Mouse (Mus musculus): ENCODE results near the gene Utrn. TPM values are rescaled to one million over a fixed set of nuclear protein-coding genes. Genes with fewer than 3 reads are reported as not detected.

Utrn gene
- polyA plus RNA-seq, 1 experiment from 2014 or later: 66.8 TPM

DNA sequence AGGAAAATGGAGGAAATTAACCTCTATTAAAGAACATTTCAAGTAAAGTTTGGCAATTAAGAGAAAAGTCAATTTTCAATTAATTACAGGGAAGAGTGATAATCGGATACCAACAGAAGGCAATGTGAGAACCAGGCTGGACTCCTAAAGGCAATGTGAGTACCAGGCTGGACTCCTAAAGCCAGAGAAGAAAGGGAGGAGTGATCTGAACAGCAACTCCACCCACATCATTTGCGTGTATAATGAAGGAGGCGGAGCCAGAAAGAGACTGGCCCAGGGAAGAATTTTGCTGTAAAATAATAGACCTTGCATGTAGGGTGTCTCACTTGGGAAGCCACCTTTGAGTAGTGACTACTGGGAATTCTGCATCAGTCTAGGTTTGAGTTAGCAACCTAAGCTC, 334.4 kb downstream of the Utrn start:
- 66% methylated on average over 3 of the region's 3 CpGs for WGBS
- no peaks in the 10 kb centered on the region for H3K9me3 ChIP-seq (replicated peaks)
- no peak for ATAC-seq (ENCODE audit: insufficient number of reproducible peaks, low FRiP score)

DNA sequence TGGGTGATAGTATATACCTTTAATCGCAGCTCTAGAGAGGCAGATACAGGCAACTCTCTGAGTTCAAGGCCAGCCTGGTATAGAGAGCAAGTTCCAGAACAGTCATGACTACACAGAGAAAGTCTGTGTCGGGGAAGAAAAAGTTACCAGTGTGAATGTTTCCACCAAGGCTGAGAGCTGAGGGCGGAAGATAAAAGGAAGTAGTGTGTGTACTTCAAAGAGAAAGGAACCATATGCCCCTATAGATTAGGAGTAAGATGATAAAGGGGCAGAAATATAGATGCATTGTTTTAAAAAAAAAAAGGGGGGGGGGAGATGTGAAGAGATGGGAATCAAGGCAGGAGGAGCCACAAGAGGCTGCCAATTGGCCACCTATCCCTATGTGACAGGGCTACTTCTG, 334.9 kb downstream of the Utrn start:
- no peak overlapping the region for H3K4me2 ChIP-seq
- no peaks in the 10 kb centered on the region for H3K27me3 ChIP-seq (replicated peaks)
- ATAC-seq (ENCODE audit: insufficient number of reproducible peaks, low FRiP score): no peak
- H3K36me3 ChIP-seq: no peaks in the 10 kb centered on the region; the same call in 1 of the 2 replicates
- no peak overlapping the region for H3K27ac ChIP-seq (ENCODE audit: poor library complexity, severe bottlenecking)
- H3K9me3 ChIP-seq (replicated peaks): no peaks in the 10 kb centered on the region
- no peak overlapping the region for H3K4me3 ChIP-seq
- no peak overlapping the region for H3K9ac ChIP-seq
- no peaks in the 10 kb centered on the region for H3K4me1 ChIP-seq (replicated peaks)
- 62% methylated on average over 3 of the region's 3 CpGs for WGBS

More for the DNA sequence above, 334.4 kb downstream of the Utrn start:
- no peaks in the 10 kb centered on the region; the same call in 1 of the 2 replicates for H3K36me3 ChIP-seq
- no peak overlapping the region for H3K27ac ChIP-seq (ENCODE audit: poor library complexity, severe bottlenecking)
- H3K27me3 ChIP-seq (replicated peaks): no peaks in the 10 kb centered on the region
- H3K9ac ChIP-seq: no peak overlapping the region
- H3K4me1 ChIP-seq (replicated peaks): no peaks in the 10 kb centered on the region
- H3K4me3 ChIP-seq: no peak overlapping the region
- no peak overlapping the region for H3K4me2 ChIP-seq

GRCm38 (mm10) chr10:12522078-12522477, 347.1 kb downstream of the Utrn start:
- Histone ChIP-seq H3K4me1 (replicated peaks) (0 out of 2 replicates have a peak, but pooled peaks cover 5% of the 10 kb centered on the region), H3K27me3 (replicated peaks) (no peaks in the 10 kb centered on the region), H3K9me3 (replicated peaks) (no peaks in the 10 kb centered on the region), H3K27ac (ENCODE audit: poor library complexity, severe bottlenecking) (no peak overlapping the region), H3K9ac (no peak overlapping the region), H3K36me3 (peaks cover 19% of the 10 kb centered on the region), H3K4me3 (no peak overlapping the region), H3K4me2 (no peak overlapping the region)
- ATAC-seq (ENCODE audit: insufficient number of reproducible peaks, low FRiP score): no peak
- 25% methylated on average over 1 of the region's 1 CpGs for WGBS

DNA sequence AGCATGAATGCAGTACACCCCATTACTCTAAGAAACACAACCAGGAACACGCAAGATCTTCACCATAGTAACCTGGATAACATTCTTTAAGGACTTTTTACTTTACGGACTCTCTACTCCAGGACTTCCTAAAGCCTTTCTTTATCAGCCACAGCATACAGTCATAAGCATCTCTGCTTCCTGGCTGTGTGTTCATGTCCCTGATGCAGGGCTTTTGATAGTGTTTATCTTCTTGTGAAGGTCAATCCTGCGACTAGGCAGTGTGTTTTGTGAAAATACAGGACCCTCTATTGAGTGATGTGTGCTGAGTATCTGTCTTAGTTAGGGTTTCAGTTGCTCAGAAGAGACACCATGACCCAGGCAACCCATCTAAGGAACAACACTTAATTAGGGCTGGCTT, 351.0 kb downstream of the Utrn start:
- Histone ChIP-seq H3K9me3 (replicated peaks) (no peaks in the 10 kb centered on the region), H3K4me3 (no peak overlapping the region), H3K4me2 (no peak overlapping the region), H3K4me1 (replicated peaks) (0 out of 2 replicates have a peak, but pooled peaks cover 5% of the 10 kb centered on the region), H3K27me3 (replicated peaks) (no peaks in the 10 kb centered on the region), H3K36me3 (peaks cover 6% of the 10 kb centered on the region), H3K9ac (no peak overlapping the region), H3K27ac (ENCODE audit: poor library complexity, severe bottlenecking) (no peak overlapping the region)
- WGBS: 48% methylated on average over 3 of the region's 3 CpGs
- no peak for ATAC-seq (ENCODE audit: insufficient number of reproducible peaks, low FRiP score)

GRCm38 (mm10) chr10:12505568-12505967, 363.6 kb downstream of the Utrn start:
- WGBS: 70% methylated on average over 7 of the region's 7 CpGs
- H3K9ac ChIP-seq: no peak overlapping the region

DNA sequence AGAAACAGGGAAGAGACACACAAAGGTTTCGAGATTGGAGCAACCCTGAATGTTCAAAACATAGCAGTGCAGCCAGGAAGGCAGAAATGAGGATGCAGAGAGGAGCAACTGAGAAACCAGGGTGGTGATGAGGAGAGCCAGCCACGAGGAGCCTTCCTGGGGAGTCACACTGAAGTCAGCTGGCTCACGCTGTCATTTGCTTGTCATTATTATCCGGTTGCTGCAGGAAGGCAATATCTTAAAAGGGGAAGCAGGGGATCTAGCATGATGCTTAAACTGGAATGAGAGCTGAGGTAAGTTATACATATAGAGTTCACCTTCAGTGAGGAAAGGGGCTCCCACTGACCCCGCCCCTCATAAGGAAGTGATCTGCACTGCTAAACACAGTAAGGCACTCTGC, 368.7 kb downstream of the Utrn start:
- H3K9me3 ChIP-seq (replicated peaks): no peaks in the 10 kb centered on the region
- H3K4me3 ChIP-seq: no peak overlapping the region
- 90% methylated on average over 5 of the region's 5 CpGs for WGBS
- no peak overlapping the region for H3K9ac ChIP-seq
- H3K27me3 ChIP-seq (replicated peaks): no peaks in the 10 kb centered on the region
- peaks cover 18% of the 10 kb centered on the region for H3K36me3 ChIP-seq
- H3K27ac ChIP-seq (ENCODE audit: poor library complexity, severe bottlenecking): no peak overlapping the region
- peaks cover 16% of the 10 kb centered on the region for H3K4me1 ChIP-seq (replicated peaks)
- H3K4me2 ChIP-seq: no peak overlapping the region
- no peak for ATAC-seq (ENCODE audit: insufficient number of reproducible peaks, low FRiP score)

More at GRCm38 (mm10) chr10:12505568-12505967, 363.6 kb downstream of the Utrn start:
- ATAC-seq (ENCODE audit: insufficient number of reproducible peaks, low FRiP score): no peak
- Histone ChIP-seq H3K4me1 (replicated peaks) (peaks cover 11% of the 10 kb centered on the region; the same call in 1 of the 2 replicates), H3K27me3 (replicated peaks) (no peaks in the 10 kb centered on the region), H3K4me3 (no peak overlapping the region), H3K4me2 (no peak overlapping the region), H3K9me3 (replicated peaks) (no peaks in the 10 kb centered on the region), H3K36me3 (peaks cover 10% of the 10 kb centered on the region), H3K27ac (ENCODE audit: poor library complexity, severe bottlenecking) (no peak overlapping the region)

GRCm38 (mm10) chr10:12497555-12497954, 371.6 kb downstream of the Utrn start:
- Histone ChIP-seq H3K4me1 (replicated peaks) (peaks cover 12% of the 10 kb centered on the region), H3K4me3 (no peak overlapping the region), H3K27ac (ENCODE audit: poor library complexity, severe bottlenecking) (no peak overlapping the region), H3K27me3 (replicated peaks) (no peaks in the 10 kb centered on the region), H3K36me3 (peaks cover 18% of the 10 kb centered on the region), H3K9ac (no peak overlapping the region), H3K9me3 (replicated peaks) (no peaks in the 10 kb centered on the region), H3K4me2 (no peak overlapping the region)
- 66% methylated on average over 8 of the region's 8 CpGs for WGBS
- ATAC-seq (ENCODE audit: insufficient number of reproducible peaks, low FRiP score): no peak

GRCm38 (mm10) chr10:12489551-12490177, 379.5 kb downstream of the Utrn start:
- 63% methylated on average over 4 of the region's 4 CpGs for WGBS
- H3K36me3 ChIP-seq: no peaks in the 10 kb centered on the region
- no peak for ATAC-seq (ENCODE audit: insufficient number of reproducible peaks, low FRiP score)
- H3K27me3 ChIP-seq (replicated peaks): no peaks in the 10 kb centered on the region
- no peak overlapping the region for H3K27ac ChIP-seq (ENCODE audit: poor library complexity, severe bottlenecking)
- no peak overlapping the region for H3K9ac ChIP-seq
- no peak overlapping the region for H3K4me2 ChIP-seq
- peaks cover 5% of the 10 kb centered on the region; the same call in 1 of the 2 replicates for H3K4me1 ChIP-seq (replicated peaks)
- H3K4me3 ChIP-seq: no peak overlapping the region
- no peaks in the 10 kb centered on the region for H3K9me3 ChIP-seq (replicated peaks)

GRCm38 (mm10) chr10:12488518-12488917, 380.6 kb downstream of the Utrn start:
- Histone ChIP-seq H3K27ac (ENCODE audit: poor library complexity, severe bottlenecking) (no peak overlapping the region), H3K27me3 (replicated peaks) (no peaks in the 10 kb centered on the region), H3K36me3 (no peaks in the 10 kb centered on the region), H3K4me1 (replicated peaks) (peaks cover 5% of the 10 kb centered on the region; the same call in 1 of the 2 replicates), H3K4me2 (no peak overlapping the region), H3K4me3 (no peak overlapping the region), H3K9ac (no peak overlapping the region), H3K9me3 (replicated peaks) (no peaks in the 10 kb centered on the region)
- no peak for ATAC-seq (ENCODE audit: insufficient number of reproducible peaks, low FRiP score)
- WGBS: 84% methylated on average over 3 of the region's 3 CpGs

DNA sequence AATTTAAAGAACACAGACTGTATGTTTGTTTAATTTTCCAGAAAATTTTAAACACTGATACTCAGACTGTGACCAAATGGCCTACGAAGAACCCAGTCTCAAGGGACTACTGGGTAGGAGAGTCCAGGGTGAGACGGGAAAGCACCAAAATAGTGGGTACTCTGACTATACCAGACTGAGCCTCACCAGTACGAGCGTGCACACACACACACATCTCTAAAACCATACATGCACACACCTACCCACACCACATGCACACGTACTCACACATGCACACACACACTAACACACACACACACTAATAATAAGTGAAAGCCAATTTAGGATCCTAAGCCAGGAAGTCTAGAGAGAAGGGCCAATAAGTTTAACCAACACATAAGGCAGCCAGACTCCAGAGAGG, 381.0 kb downstream of the Utrn start:
- Histone ChIP-seq H3K4me1 (replicated peaks) (peaks cover 5% of the 10 kb centered on the region; the same call in 1 of the 2 replicates), H3K4me2 (no peak overlapping the region), H3K36me3 (no peaks in the 10 kb centered on the region), H3K9ac (no peak overlapping the region), H3K9me3 (replicated peaks) (no peaks in the 10 kb centered on the region), H3K27ac (ENCODE audit: poor library complexity, severe bottlenecking) (no peak overlapping the region), H3K27me3 (replicated peaks) (no peaks in the 10 kb centered on the region), H3K4me3 (no peak overlapping the region)
- ATAC-seq (ENCODE audit: insufficient number of reproducible peaks, low FRiP score): no peak
- WGBS: 85% methylated on average over 5 of the region's 5 CpGs

GRCm38 (mm10) chr10:12483494-12483893, 385.7 kb downstream of the Utrn start:
- H3K4me1 ChIP-seq (replicated peaks): no peaks in the 10 kb centered on the region
- no peaks in the 10 kb centered on the region for H3K9me3 ChIP-seq (replicated peaks)
- H3K4me3 ChIP-seq: no peak overlapping the region
- no peak overlapping the region for H3K9ac ChIP-seq
- 80% methylated on average over 1 of the region's 1 CpGs for whole genome bisulfite sequencing
- no peaks in the 10 kb centered on the region for H3K27me3 ChIP-seq (replicated peaks)
- peaks cover 6% of the 10 kb centered on the region for H3K36me3 ChIP-seq
- no peak overlapping the region for H3K4me2 ChIP-seq
- no peak overlapping the region for H3K27ac ChIP-seq (ENCODE audit: poor library complexity, severe bottlenecking)
- ATAC-seq (ENCODE audit: insufficient number of reproducible peaks, low FRiP score): no peak

- H3K4me3 ChIP-seq: no peak overlapping the region
- no peak for ATAC-seq (ENCODE audit: insufficient number of reproducible peaks, low FRiP score)
- H3K9ac ChIP-seq: no peak overlapping the region
- no peak overlapping the region for H3K4me2 ChIP-seq
- no peak overlapping the region for H3K27ac ChIP-seq (ENCODE audit: poor library complexity, severe bottlenecking)
- H3K4me1 ChIP-seq (replicated peaks): no peaks in the 10 kb centered on the region
- WGBS: 96% methylated on average over 3 of the region's 3 CpGs
- no peaks in the 10 kb centered on the region for H3K9me3 ChIP-seq (replicated peaks)
- H3K27me3 ChIP-seq (replicated peaks): no peaks in the 10 kb centered on the region
- H3K36me3 ChIP-seq: peaks cover 6% of the 10 kb centered on the region
Observed at GRCm38 (mm10) chr10:12482975-12483374, 386.2 kb downstream of the Utrn start.
